9 mouse cellular contexts compared by ENCODE assay signal in genomic region chr1:43224171-43224570, GRCm38 (mm10). TPM values are rescaled to one million over a fixed set of nuclear protein-coding genes. Genes with fewer than 3 reads are reported as not detected.
DNase-seq lines count a peak whose midpoint lies in the region; ATAC-seq and TF ChIP-seq lines count a peak whose summit lies in the region.
"Had no signal": no experiment of that assay in that cellular context is flagged by ENCODE, and none has a peak within 500 bp of the region (broad histone marks: within the 10 kb centered on the region; RNA-seq: fewer than 3 reads in every experiment).

No protein-coding gene starts in this region.

- no peak for TF ChIP-seq CTCF in intestine, postnatal 0 days (IDR thresholded peaks at IDR 0.05; ENCODE audit: low read depth)

- H3K9me3 ChIP-seq in intestine, postnatal 0 days (ENCODE audit: control insufficient read depth) = no peaks in the 10 kb centered on the region
- H3K9me3 ChIP-seq in midbrain, embryonic 10.5 days (replicated peaks) = no peaks in the 10 kb centered on the region
- H3K9me3 ChIP-seq in midbrain, embryonic 15.5 days = no peaks in the 10 kb centered on the region
- H3K9me3 ChIP-seq: liver, embryonic 13.5 days had no signal

- ATAC-seq in intestine, postnatal 0 days = peak; percentile 75
- ATAC-seq in midbrain, embryonic 15.5 days (replicated peaks) = no peak

- peak; percentile 36 for DNase-seq in embryo, embryonic 10 days (ENCODE audit: low spot score)
- DNase-seq in embryo, embryonic 9.5 days (ENCODE audit: extremely low spot score) = no peak
- DNase-seq in NIH3T3 (ENCODE audit: low read depth) = peak; percentile 88
- DNase-seq in natural killer cell, adult 2 months (ENCODE audit: low spot score in 2 of 2) = peak; percentile 75
- no peak for DNase-seq in midbrain, embryonic 10.5 days (ENCODE audit: low spot score)
- no peak for DNase-seq in layer of hippocampus, adult 18-20 months (ENCODE audit: low spot score in 2 of 2)
- DNase-seq: liver, embryonic 13.5 days had no signal

- WGBS in intestine, postnatal 0 days = 22% methylated on average over 2 of the region's 2 CpGs
- WGBS in midbrain, embryonic 10.5 days = 54% methylated on average over 2 of the region's 2 CpGs
- 74% methylated on average over 2 of the region's 2 CpGs for WGBS in midbrain, embryonic 15.5 days

- no peaks in the 10 kb centered on the region for H3K4me1 ChIP-seq in intestine, postnatal 0 days (replicated peaks; ENCODE audit: control insufficient read depth, insufficient read depth, low read length)
- H3K4me1 ChIP-seq in midbrain, embryonic 10.5 days = no peaks in the 10 kb centered on the region
- H3K4me1 ChIP-seq in midbrain, embryonic 15.5 days = no peaks in the 10 kb centered on the region
- H3K4me1 ChIP-seq: liver, embryonic 13.5 days had no signal

- H3K9ac ChIP-seq in intestine, postnatal 0 days (ENCODE audit: low read depth, low read length) = no peak overlapping the region
- no peak overlapping the region for H3K9ac ChIP-seq in midbrain, embryonic 15.5 days
- H3K9ac ChIP-seq: liver, embryonic 13.5 days had no signal

- H3K36me3 ChIP-seq in intestine, postnatal 0 days (ENCODE audit: control insufficient read depth, insufficient read depth) = no peaks in the 10 kb centered on the region
- no peaks in the 10 kb centered on the region for H3K36me3 ChIP-seq in midbrain, embryonic 10.5 days
- H3K36me3 ChIP-seq in midbrain, embryonic 15.5 days (replicated peaks) = no peaks in the 10 kb centered on the region
- H3K36me3 ChIP-seq: liver, embryonic 13.5 days had no signal

- no peak overlapping the region for H3K4me3 ChIP-seq in intestine, postnatal 0 days (ENCODE audit: low read depth, low read length)
- H3K4me3 ChIP-seq in midbrain, embryonic 10.5 days = no peak overlapping the region
- no peak overlapping the region for H3K4me3 ChIP-seq in midbrain, embryonic 15.5 days
- H3K4me3 ChIP-seq: liver, embryonic 13.5 days had no signal

- no peak overlapping the region for H3K4me2 ChIP-seq in intestine, postnatal 0 days (replicated peaks; ENCODE audit: low read depth)
- no peak overlapping the region for H3K4me2 ChIP-seq in midbrain, embryonic 15.5 days
- H3K4me2 ChIP-seq: liver, embryonic 13.5 days had no signal

- H3K27ac ChIP-seq in intestine, postnatal 0 days (ENCODE audit: low read depth, low read length) = no peak overlapping the region
- no peak overlapping the region for H3K27ac ChIP-seq in midbrain, embryonic 10.5 days (replicated peaks)
- H3K27ac ChIP-seq in midbrain, embryonic 15.5 days = no peak overlapping the region
- H3K27ac ChIP-seq: liver, embryonic 13.5 days had no signal

- H3K27me3 ChIP-seq in intestine, postnatal 0 days (replicated peaks; ENCODE audit: control insufficient read depth, insufficient read depth, low read length) = no peaks in the 10 kb centered on the region
- no peaks in the 10 kb centered on the region for H3K27me3 ChIP-seq in midbrain, embryonic 10.5 days (ENCODE audit: low read depth, poor library complexity, severe bottlenecking)
- no peaks in the 10 kb centered on the region for H3K27me3 ChIP-seq in midbrain, embryonic 15.5 days (replicated peaks)
- H3K27me3 ChIP-seq: liver, embryonic 13.5 days had no signal

RNA-seq across cellular contexts. Expression of gene Fhl2, which starts 27.4 kb away (rescaled TPM):
- polyA plus RNA-seq in intestine, postnatal 0 days (2015; fragmentation: Nextera tagmentation; extraction: Ambion mirVana) = 55.3 and 57.8 TPM in 2 replicates
- 6.8 and 7.1 TPM in 2 replicates for polyA plus RNA-seq in midbrain, embryonic 10.5 days (2016; fragmentation: Nextera tagmentation; extraction: Ambion mirVana)
- polyA plus RNA-seq in midbrain, embryonic 15.5 days (2015; fragmentation: Nextera tagmentation; extraction: Ambion mirVana) = 24.7 and 25.7 TPM in 2 replicates
- total RNA-seq in layer of hippocampus, adult 18-20 months (2021) = 10 to 100 TPM; 28.5 to 34.0 TPM

Comparison
In these comparisons a context has a peak if more than half of its experiments do, and no peak if none do; other contexts are left out.
1. DNase-seq: peak in embryo, embryonic 10 days (single experiment), NIH3T3 (single experiment) and natural killer cell, adult 2 months (2 of 2); none in embryo, embryonic 9.5 days (single experiment), midbrain, embryonic 10.5 days (single experiment) and layer of hippocampus, adult 18-20 months (0 of 2).